Mouse (Mus musculus): ENCODE results near the gene Sh3bp2. TPM values are rescaled to one million over a fixed set of nuclear protein-coding genes. Genes with fewer than 3 reads are reported as not detected.
"Not testable (repeated sequence)": the region's sequence is repeated elsewhere in the genome, so short reads cannot be mapped to it uniquely, and the experiment has no call there.

Gene Sh3bp2
- polyA plus RNA-seq, 1 experiment from 2014 or later, result 3.7 TPM

DNA sequence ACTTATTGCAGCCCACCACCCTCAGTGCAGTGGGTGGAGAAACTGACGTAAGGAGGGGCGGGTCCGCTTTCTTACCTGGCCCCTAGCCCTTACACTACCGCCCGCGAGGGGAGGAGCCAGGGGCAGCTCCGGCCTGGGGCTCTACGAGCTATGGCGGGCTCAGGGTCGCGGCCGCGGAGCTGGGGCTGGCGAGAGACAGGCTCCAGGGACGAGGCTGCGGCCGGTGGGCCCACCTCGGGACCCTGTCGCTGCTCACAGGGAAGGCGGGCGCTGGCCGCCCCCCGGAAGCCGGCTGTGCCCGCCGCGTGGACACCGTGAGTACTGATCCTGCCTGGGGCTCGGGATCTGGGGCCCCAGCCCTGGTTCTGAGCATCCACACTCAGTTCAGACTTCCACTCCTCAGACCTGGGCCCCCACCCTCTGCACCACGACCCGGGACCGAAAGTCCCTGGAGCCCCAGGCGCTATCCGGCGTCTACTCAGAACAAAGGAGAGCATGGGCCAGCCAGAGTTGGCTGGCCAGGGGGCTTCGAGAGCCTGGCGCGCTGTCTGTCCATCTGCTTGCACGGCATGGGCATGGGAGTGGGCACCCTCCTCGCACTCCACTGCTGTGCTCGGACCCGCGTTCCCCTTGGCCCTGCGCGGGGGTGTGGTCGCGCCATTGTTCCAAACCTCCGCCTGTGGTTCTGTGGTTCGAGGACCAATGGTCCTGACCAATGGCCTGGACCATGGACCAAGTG is 24.0 kb downstream of the Sh3bp2 start:
- Histone ChIP-seq H3K9me3 (ENCODE audit: control insufficient read depth, low read length) (no peaks in the 10 kb centered on the region), H3K9ac (ENCODE audit: low read depth, low read length) (peak overlapping the region; percentile 95), H3K4me3 (ENCODE audit: low read length) (peak overlapping the region; percentile 95), H3K4me1 (ENCODE audit: control insufficient read depth, insufficient read depth, low read length) (peaks cover 10% of the 10 kb centered on the region; the same call in 1 of the 2 replicates), H3K27me3 (replicated peaks; ENCODE audit: control insufficient read depth, insufficient read depth, low read length) (no peaks in the 10 kb centered on the region), H3K27ac (ENCODE audit: low read length) (peak overlapping the region; percentile 28), H3K36me3 (ENCODE audit: control insufficient read depth, insufficient read depth, low read length) (peaks cover 12% of the 10 kb centered on the region; the same call in 1 of the 2 replicates), H3K4me2 (ENCODE audit: low read depth, low read length) (peak overlapping the region; percentile 82)
- peak; percentile 86 for ATAC-seq
- under 1% methylated on average over 49 of the region's 49 CpGs for WGBS

DNA sequence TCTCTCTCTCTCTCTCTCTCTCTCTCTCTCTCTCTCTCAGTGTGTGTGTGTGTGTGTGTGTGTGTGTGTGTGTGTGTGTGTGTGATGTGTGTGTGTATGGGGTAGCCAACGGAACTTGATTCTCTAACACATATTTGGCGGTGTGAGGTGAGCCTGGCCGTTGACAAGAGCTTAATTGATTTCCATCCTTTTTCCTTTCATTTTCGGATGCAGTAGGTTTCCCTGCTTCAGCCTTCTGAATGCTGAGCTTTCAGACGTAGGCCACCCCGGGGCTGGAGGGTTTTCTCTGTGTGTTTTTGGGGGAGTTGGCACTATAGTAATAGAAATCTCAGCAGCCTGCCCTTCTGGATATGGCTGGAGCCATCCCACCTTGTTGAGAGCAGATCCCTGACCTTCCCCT is 24.6 kb downstream of the Sh3bp2 start:
- H3K27me3 ChIP-seq (replicated peaks; ENCODE audit: control insufficient read depth, insufficient read depth, low read length), result no peaks in the 10 kb centered on the region
- H3K27ac ChIP-seq (ENCODE audit: low read length), result no peak overlapping the region
- H3K9me3 ChIP-seq (ENCODE audit: control insufficient read depth, low read length), result no peaks in the 10 kb centered on the region
- H3K36me3 ChIP-seq (ENCODE audit: control insufficient read depth, insufficient read depth, low read length), result peaks cover 12% of the 10 kb centered on the region; the same call in 1 of the 2 replicates
- H3K4me1 ChIP-seq (ENCODE audit: control insufficient read depth, insufficient read depth, low read length), result peaks cover 10% of the 10 kb centered on the region; the same call in 1 of the 2 replicates
- peak overlapping the region; percentile 95 for H3K4me3 ChIP-seq (ENCODE audit: low read length)
- 18% methylated on average over 6 of the region's 6 CpGs for WGBS
- no peak for ATAC-seq
- peak overlapping the region; percentile 95 for H3K9ac ChIP-seq (ENCODE audit: low read depth, low read length)
- H3K4me2 ChIP-seq (ENCODE audit: low read depth, low read length), result peak overlapping the region; percentile 82

DNA sequence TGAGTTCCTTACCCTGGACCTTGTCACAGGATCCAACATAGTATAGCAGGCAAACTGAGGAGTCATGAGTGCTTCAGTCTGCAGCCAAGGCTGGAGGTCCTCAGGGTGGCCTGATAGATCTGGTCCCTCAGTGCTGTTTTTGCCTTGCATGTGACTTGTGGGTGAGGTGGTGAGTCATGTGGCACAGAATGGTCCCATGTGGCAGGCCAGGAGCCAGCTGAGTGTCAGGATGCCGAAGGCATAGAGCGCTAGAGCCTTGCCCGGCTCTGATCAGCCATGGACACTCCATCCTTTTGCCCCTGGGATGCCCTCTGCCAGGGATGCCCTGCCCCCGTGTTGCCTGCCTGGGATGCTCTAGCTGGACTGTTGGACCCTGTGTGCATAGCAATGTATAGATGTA is 26.2 kb downstream of the Sh3bp2 start:
- no peak overlapping the region for H3K4me2 ChIP-seq (ENCODE audit: low read depth, low read length)
- 97% methylated on average over 4 of the region's 4 CpGs for WGBS
- H3K27ac ChIP-seq (ENCODE audit: low read length), result no peak overlapping the region
- H3K4me3 ChIP-seq (ENCODE audit: low read length), result no peak overlapping the region
- ATAC-seq, result no peak
- 0 out of 2 replicates have a peak, but pooled peaks cover 2% of the 10 kb centered on the region for H3K27me3 ChIP-seq (replicated peaks; ENCODE audit: control insufficient read depth, insufficient read depth, low read length)
- peaks cover 24% of the 10 kb centered on the region for H3K36me3 ChIP-seq (ENCODE audit: control insufficient read depth, insufficient read depth, low read length)
- H3K9me3 ChIP-seq (ENCODE audit: control insufficient read depth, low read length), result no peaks in the 10 kb centered on the region
- H3K9ac ChIP-seq (ENCODE audit: low read depth, low read length), result no peak overlapping the region
- peaks cover 10% of the 10 kb centered on the region; the same call in 1 of the 2 replicates for H3K4me1 ChIP-seq (ENCODE audit: control insufficient read depth, insufficient read depth, low read length)

DNA sequence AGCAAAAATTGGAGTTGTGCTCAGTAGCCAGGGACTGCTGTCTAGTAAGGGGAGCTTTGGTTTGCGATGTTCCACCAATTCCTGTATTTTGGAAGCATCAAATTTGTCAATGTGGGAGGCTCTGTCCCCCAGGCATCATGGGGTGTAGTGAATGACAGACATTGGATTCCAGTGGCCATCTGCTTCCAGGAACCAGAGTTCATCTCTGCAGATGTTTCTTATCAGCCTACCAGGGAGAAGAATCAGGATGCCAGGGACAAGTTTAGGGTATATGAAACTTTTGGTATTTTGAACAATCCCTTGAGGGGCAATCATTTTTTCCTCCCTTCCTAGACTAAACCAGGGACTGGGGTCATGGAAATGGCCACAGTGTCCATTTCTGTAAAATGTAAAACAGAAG is 38.2 kb downstream of the Sh3bp2 start:
- Histone ChIP-seq H3K27ac (ENCODE audit: low read length) (no peak overlapping the region), H3K9me3 (ENCODE audit: control insufficient read depth, low read length) (no peaks in the 10 kb centered on the region), H3K4me3 (ENCODE audit: low read length) (no peak overlapping the region), H3K4me2 (ENCODE audit: low read depth, low read length) (no peak overlapping the region), H3K4me1 (ENCODE audit: control insufficient read depth, insufficient read depth, low read length) (peaks cover 3% of the 10 kb centered on the region; the same call in 1 of the 2 replicates), H3K36me3 (ENCODE audit: control insufficient read depth, insufficient read depth, low read length) (peaks cover 14% of the 10 kb centered on the region), H3K27me3 (replicated peaks; ENCODE audit: control insufficient read depth, insufficient read depth, low read length) (no peaks in the 10 kb centered on the region), H3K9ac (ENCODE audit: low read depth, low read length) (no peak overlapping the region)
- 79% methylated on average over 1 of the region's 1 CpGs for WGBS
- no peak for ATAC-seq

DNA sequence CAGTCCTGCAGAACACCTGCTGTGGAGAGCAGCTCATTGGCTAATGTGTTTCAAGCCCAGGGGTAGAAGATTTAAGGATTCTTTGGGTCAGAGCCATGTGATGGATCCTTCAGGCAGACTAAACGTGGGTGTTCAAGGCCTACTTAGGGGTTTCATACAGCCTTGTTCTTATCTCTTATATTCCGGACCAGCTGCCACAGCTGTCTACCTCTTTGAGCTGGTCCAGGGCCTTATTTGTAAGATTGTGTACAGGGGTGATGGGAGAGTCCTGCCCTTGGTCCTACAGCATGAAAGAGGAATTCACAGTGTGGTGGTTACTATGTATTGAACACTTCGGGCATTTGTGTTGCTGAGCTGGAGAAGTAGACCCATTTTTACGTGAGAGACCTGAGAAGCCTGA is 38.7 kb downstream of the Sh3bp2 start:
- Histone ChIP-seq H3K27me3 (replicated peaks; ENCODE audit: control insufficient read depth, insufficient read depth, low read length) (no peaks in the 10 kb centered on the region), H3K4me2 (ENCODE audit: low read depth, low read length) (no peak overlapping the region), H3K27ac (ENCODE audit: low read length) (no peak overlapping the region), H3K4me3 (ENCODE audit: low read length) (no peak overlapping the region), H3K9me3 (ENCODE audit: control insufficient read depth, low read length) (no peaks in the 10 kb centered on the region), H3K9ac (ENCODE audit: low read depth, low read length) (no peak overlapping the region), H3K4me1 (ENCODE audit: control insufficient read depth, insufficient read depth, low read length) (peaks cover 3% of the 10 kb centered on the region; the same call in 1 of the 2 replicates), H3K36me3 (ENCODE audit: control insufficient read depth, insufficient read depth, low read length) (peaks cover 10% of the 10 kb centered on the region)
- WGBS, result 84% methylated on average over 4 of the region's 4 CpGs
- no peak for ATAC-seq

DNA sequence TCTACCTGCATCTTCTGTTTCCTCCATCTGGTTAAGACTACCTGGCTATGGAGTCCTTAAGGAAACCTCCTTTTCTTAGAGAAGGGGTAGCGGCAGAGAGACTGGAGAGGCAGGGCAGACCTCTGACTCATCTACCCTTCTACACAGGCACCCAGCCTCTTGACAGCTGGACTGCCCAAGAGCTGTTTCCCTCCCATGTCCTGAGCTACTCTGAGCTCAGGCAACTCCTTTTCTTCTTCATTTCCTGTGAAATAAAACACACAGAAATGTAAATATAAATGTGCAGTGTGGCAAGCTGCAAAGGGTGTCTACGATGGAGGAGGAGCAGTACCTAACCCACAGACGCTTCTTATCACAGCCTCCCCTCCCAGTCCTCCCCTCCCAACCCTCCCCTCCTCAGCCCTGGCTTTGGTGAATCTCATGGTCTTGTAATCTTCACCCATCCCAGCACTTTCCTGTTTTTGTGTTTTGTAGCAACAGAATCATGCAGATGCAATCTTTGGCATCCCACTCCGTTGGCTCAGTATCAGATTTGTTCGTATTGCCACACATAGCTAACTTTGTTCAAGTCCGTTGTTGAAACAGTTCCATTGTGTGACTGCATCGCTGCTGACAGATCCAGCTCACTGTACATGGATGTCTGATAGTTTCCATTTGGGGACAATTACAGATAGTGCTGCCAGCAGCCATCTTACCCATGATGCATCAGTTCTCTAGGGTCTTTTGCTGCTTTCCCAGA is 40.1 kb downstream of the Sh3bp2 start:
- Histone ChIP-seq H3K27me3 (replicated peaks; ENCODE audit: control insufficient read depth, insufficient read depth, low read length) (no peaks in the 10 kb centered on the region), H3K4me1 (ENCODE audit: control insufficient read depth, insufficient read depth, low read length) (peaks cover 3% of the 10 kb centered on the region; the same call in 1 of the 2 replicates)
- 48% methylated on average over 7 of the region's 7 CpGs for WGBS

DNA sequence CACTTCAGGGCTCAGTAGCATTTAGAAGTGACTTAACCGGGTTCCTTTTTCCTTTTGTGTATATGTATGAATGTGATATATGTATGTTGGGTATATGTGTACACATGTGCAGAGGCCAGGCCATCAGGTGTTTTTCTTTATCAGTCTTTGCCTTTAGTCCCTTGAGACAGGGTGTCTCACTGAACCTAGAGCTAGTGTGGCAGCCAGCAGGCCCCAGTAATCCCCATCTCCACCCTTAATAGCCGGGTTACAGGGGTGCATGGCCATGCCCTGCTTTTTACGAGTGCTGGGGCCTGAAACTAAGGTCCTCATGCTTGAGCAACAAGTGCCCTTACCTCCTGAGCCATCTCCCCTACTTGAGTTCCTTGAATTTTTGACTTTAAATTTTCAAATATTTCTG is 45.9 kb downstream of the Sh3bp2 start:
- Histone ChIP-seq H3K9ac (ENCODE audit: low read depth, low read length) (no peak overlapping the region), H3K9me3 (ENCODE audit: control insufficient read depth, low read length) (no peaks in the 10 kb centered on the region), H3K36me3 (ENCODE audit: control insufficient read depth, insufficient read depth, low read length) (no peaks in the 10 kb centered on the region), H3K27me3 (replicated peaks; ENCODE audit: control insufficient read depth, insufficient read depth, low read length) (no peaks in the 10 kb centered on the region), H3K4me1 (ENCODE audit: control insufficient read depth, insufficient read depth, low read length) (peaks cover 10% of the 10 kb centered on the region), H3K27ac (ENCODE audit: low read length) (no peak overlapping the region), H3K4me2 (ENCODE audit: low read depth, low read length) (no peak overlapping the region), H3K4me3 (ENCODE audit: low read length) (no peak overlapping the region)
- WGBS, result 81% methylated on average over 3 of the region's 3 CpGs
- no peak for ATAC-seq

More for the DNA sequence above, 40.1 kb downstream of the Sh3bp2 start:
- Histone ChIP-seq H3K4me3 (ENCODE audit: low read length) (no peak overlapping the region), H3K9me3 (ENCODE audit: control insufficient read depth, low read length) (no peaks in the 10 kb centered on the region), H3K9ac (ENCODE audit: low read depth, low read length) (no peak overlapping the region), H3K4me2 (ENCODE audit: low read depth, low read length) (no peak overlapping the region), H3K27ac (ENCODE audit: low read length) (peak overlapping the region; percentile 50), H3K36me3 (ENCODE audit: control insufficient read depth, insufficient read depth, low read length) (peaks cover 7% of the 10 kb centered on the region)
- peak; percentile 66 for ATAC-seq

DNA sequence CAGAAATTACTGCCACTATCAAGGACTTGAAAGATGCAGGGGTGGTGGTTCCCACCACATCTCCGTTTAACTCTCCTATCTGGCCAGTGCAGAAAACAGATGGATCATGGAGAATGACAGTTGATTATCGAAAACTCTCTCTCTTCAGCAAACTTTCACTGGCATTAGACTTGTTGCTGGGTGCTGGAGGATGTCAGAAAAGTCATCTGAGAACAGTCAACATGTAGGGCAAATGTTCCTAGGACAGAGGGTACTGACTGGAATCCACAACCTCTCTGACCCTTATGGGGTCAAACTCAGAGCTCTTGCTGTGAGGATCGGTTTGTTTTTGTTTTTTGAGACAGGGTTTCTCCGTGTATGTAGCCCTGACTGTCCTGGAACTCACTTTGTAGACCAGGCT is 46.9 kb downstream of the Sh3bp2 start:
- H3K27ac ChIP-seq (ENCODE audit: low read length), result peak overlapping the region; percentile 94
- peak overlapping the region; percentile 97 for H3K9ac ChIP-seq (ENCODE audit: low read depth, low read length)
- peak overlapping the region; percentile 93 for H3K4me3 ChIP-seq (ENCODE audit: low read length)
- H3K4me1 ChIP-seq (ENCODE audit: control insufficient read depth, insufficient read depth, low read length), result peaks cover 13% of the 10 kb centered on the region
- not testable (repeated sequence) for H3K9me3 ChIP-seq (ENCODE audit: control insufficient read depth, low read length); ATAC-seq; H3K27me3 ChIP-seq (replicated peaks; ENCODE audit: control insufficient read depth, insufficient read depth, low read length); H3K36me3 ChIP-seq (ENCODE audit: control insufficient read depth, insufficient read depth, low read length)
- peak overlapping the region; percentile 52 for H3K4me2 ChIP-seq (ENCODE audit: low read depth, low read length)
- 51% methylated on average over 4 of the region's 4 CpGs for WGBS

Data from intestine, embryonic 16.5 days (tissue).